Mouse (Mus musculus): ENCODE results near the gene Usp38. TPM values are rescaled to one million over a fixed set of nuclear protein-coding genes. Genes with fewer than 3 reads are reported as not detected.

The Usp38 gene
- polyA plus RNA-seq, 1 experiment from 2014 or later, result 10.2 TPM

Other genes starting within 250 kb of the Usp38 start
- gene Gab1, start 134.4 kb downstream of the Usp38 start, polyA plus RNA-seq (2015; fragmentation: Nextera tagmentation; extraction: Ambion mirVana), result 7.7 and 10.7 TPM in 2 replicates